15 mouse cellular contexts compared by ENCODE assay signal in the genomic region with DNA sequence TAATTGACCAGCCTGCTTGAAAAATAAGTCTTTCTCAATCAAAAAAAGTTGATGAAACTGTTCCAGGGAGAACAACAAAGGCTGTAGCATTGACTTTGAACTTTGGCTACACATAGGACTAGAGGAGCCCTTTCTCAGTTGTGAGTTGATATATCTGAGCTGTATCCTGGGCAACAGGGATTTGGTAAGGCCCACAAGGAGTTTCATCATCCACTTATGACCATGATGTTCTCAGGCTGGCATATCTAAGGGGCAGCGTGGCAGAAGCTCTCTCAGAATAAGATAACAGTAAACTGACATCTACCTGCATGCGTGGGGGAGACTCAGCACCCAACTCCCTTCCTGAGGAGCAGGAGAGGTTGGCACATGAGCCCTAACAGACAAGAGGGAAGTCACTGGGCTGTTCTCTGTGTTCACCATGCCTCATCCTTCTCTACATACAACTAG. TPM values are rescaled to one million over a fixed set of nuclear protein-coding genes. Genes with fewer than 3 reads are reported as not detected.
A peak's percentile ranks its signal among the peaks of the same experiment; 100 is the strongest.
DNase-seq lines count a peak whose midpoint lies in the region; ATAC-seq lines count a peak whose summit lies in the region.
"Had no signal": no experiment of that assay in that cellular context is flagged by ENCODE, and none has a peak within 500 bp of the region (broad histone marks: within the 10 kb centered on the region; RNA-seq: fewer than 3 reads in every experiment).

No protein-coding gene starts in this region.

- peak; percentile 57 for ATAC-seq in granulocyte monocyte progenitor cell, adult 5-6 weeks (replicated peaks; ENCODE audit: poor library complexity, severe bottlenecking)
- ATAC-seq in liver, embryonic 16.5 days (ENCODE audit: low read depth): no peak
- ATAC-seq in megakaryocyte-erythroid progenitor cell, adult 5-6 weeks (replicated peaks; ENCODE audit: low FRiP score, low TSS enrichment, poor library complexity, severe bottlenecking): no peak; the same call in 1 of the 2 replicates
- ATAC-seq: midbrain, embryonic 13.5 days had no signal

- no peaks in the 10 kb centered on the region for H3K4me1 ChIP-seq in liver, embryonic 16.5 days (ENCODE audit: control insufficient read depth, low read depth, low read length)
- H3K4me1 ChIP-seq: hindbrain, embryonic 10.5 days; limb, embryonic 15.5 days; midbrain, embryonic 13.5 days; neural tube, embryonic 13.5 days had no signal

- DNase-seq in lung, postnatal 25 days (ENCODE audit: low spot score): peak; percentile 25
- DNase-seq in lung, adult 18-20 months: no peak
- DNase-seq in adrenal gland, postnatal 36 days: no peak
- DNase-seq in adrenal gland, adult 2 months: no peak
- DNase-seq: cerebellum, adult 8-10 months; embryo, embryonic 11 days; kidney, adult 9 months had no signal

- peak overlapping the region; percentile 12; the same call in 1 of the 2 replicates for H3K27ac ChIP-seq in liver, embryonic 16.5 days (ENCODE audit: low read length)
- H3K27ac ChIP-seq: hindbrain, embryonic 10.5 days; limb, embryonic 15.5 days; midbrain, embryonic 13.5 days; neural tube, embryonic 13.5 days had no signal

- H3K36me3 ChIP-seq in liver, embryonic 16.5 days (ENCODE audit: control insufficient read depth, insufficient read depth): no peaks in the 10 kb centered on the region
- H3K36me3 ChIP-seq: hindbrain, embryonic 10.5 days; midbrain, embryonic 13.5 days; neural tube, embryonic 13.5 days had no signal

- peak overlapping the region; percentile 36 for H3K4me3 ChIP-seq in liver, embryonic 16.5 days (ENCODE audit: low read depth, low read length)
- H3K4me3 ChIP-seq: erythroblast, embryonic 14.5 days; hindbrain, embryonic 10.5 days; midbrain, embryonic 13.5 days; neural tube, embryonic 13.5 days had no signal

- H3K9ac ChIP-seq in liver, embryonic 16.5 days (ENCODE audit: low read depth, low read length): no peak overlapping the region
- H3K9ac ChIP-seq: limb, embryonic 15.5 days; midbrain, embryonic 13.5 days; neural tube, embryonic 13.5 days had no signal

- H3K4me2 ChIP-seq in liver, embryonic 16.5 days (ENCODE audit: low read depth, low read length): peak overlapping the region; percentile 18; the same call in 1 of the 2 replicates
- H3K4me2 ChIP-seq: limb, embryonic 15.5 days; midbrain, embryonic 13.5 days; neural tube, embryonic 13.5 days had no signal

- no peaks in the 10 kb centered on the region for H3K9me3 ChIP-seq in liver, embryonic 16.5 days (replicated peaks; ENCODE audit: control insufficient read depth, low read length)
- H3K9me3 ChIP-seq: hindbrain, embryonic 10.5 days; limb, embryonic 15.5 days; midbrain, embryonic 13.5 days; neural tube, embryonic 13.5 days had no signal

- no peaks in the 10 kb centered on the region for H3K27me3 ChIP-seq in liver, embryonic 16.5 days (ENCODE audit: control insufficient read depth, insufficient read depth, low read depth, low read length)
- H3K27me3 ChIP-seq: limb, embryonic 15.5 days; midbrain, embryonic 13.5 days; neural tube, embryonic 13.5 days had no signal

- 28% methylated on average over 2 of the region's 2 CpGs for WGBS in liver, embryonic 16.5 days (ENCODE audit: insufficient replicate concordance)

RNA-seq across cellular contexts. Expression of a gene that starts 21.9 kb away (rescaled TPM):
- total RNA-seq in granulocyte monocyte progenitor cell, adult 5-6 weeks (2014; fragmentation: Nextera tagmentation): 9.7 and 17.4 TPM in 2 replicates
- 8.5 and 10.7 TPM in 2 replicates for total RNA-seq in granulocyte monocyte progenitor cell, adult 5-6 weeks (2017)
- 19.2 and 25.3 TPM in 2 replicates for polyA plus RNA-seq in liver, embryonic 16.5 days (2015; fragmentation: Nextera tagmentation; extraction: Ambion mirVana)
- total RNA-seq in adrenal gland, postnatal 36 days (2021): 10 to 100 TPM; 21.2 to 32.8 TPM
- 3.0 and 4.6 TPM in 2 replicates for total RNA-seq in megakaryocyte-erythroid progenitor cell, adult 5-6 weeks (2014; fragmentation: Nextera tagmentation)
- total RNA-seq in megakaryocyte-erythroid progenitor cell, adult 5-6 weeks (2017): 3.3 and 5.0 TPM in 2 replicates
- total RNA-seq in adrenal gland, adult 2 months (2021): 10 to 100 TPM; 21.1 to 28.5 TPM
- polyA plus RNA-seq in adrenal gland, adult 2 months (2012; rRNA removed): 8.1 and 13.3 TPM in 2 replicates
